Mouse (Mus musculus) embryonic facial prominence, embryonic 10.5 days (tissue): ENCODE measurements around the gene Slc10a7. TPM values are rescaled to one million over a fixed set of nuclear protein-coding genes. Genes with fewer than 3 reads are reported as not detected.

Experiments used
- DNase-seq: peaks from one replicate; pipeline ENCODE4 v3.0.0-alpha.2; 2017; ENCODE audit warnings: low spot score
- H3K27ac ChIP-seq: fragments of 300-500 bp; sonication (generic); replicated peaks from 2 replicates; pipeline ENCODE4 v1.5.1; 2016; ENCODE audit warnings: mild to moderate bottlenecking
- H3K27me3 ChIP-seq: fragments of 300-500 bp; sonication (generic); replicated peaks from 2 replicates; pipeline ENCODE4 v1.6.1; 2016; ENCODE audit warnings: low read depth, mild to moderate bottlenecking; ENCODE audit not compliant: poor library complexity, severe bottlenecking
- H3K36me3 ChIP-seq: fragments of 300-500 bp; sonication (generic); replicated peaks from 2 replicates; pipeline ENCODE4 v1.6.1; 2016; ENCODE audit warnings: mild to moderate bottlenecking, moderate library complexity
- H3K4me1 ChIP-seq: fragments of 300-500 bp; sonication (generic); 2 replicates; pipeline ENCODE4 v1.6.1; 2016
- H3K4me3 ChIP-seq: fragments of 300-500 bp; sonication (generic); 2 replicates; pipeline ENCODE4 v1.5.1; 2016; ENCODE audit warnings: mild to moderate bottlenecking, moderate library complexity
- H3K9me3 ChIP-seq: fragments of 300-500 bp; sonication (generic); 2 replicates; pipeline ENCODE4 v1.6.1; 2016; ENCODE audit warnings: mild to moderate bottlenecking
- WGBS: fragments of 180-500 bp; shearing (Covaris S2); methylation state at CpG from one replicate; pipeline ENCODE4 v1.1.7; 2016; 5-methylcytosine and 5-hydroxymethylcytosine counted together
- polyA plus RNA-seq: library from polyadenylated mRNA; unstranded; fragments of >200 nt; fragmentation: Nextera tagmentation; extraction: Ambion mirVana; gene quantifications from 2 replicates; pipeline ENCODE4 v1.2.1, GENCODE M21; 2016

Slc10a7 gene
- polyA plus RNA-seq, 1 experiment from 2014 or later, result 10.9 TPM

GRCm38 (mm10) chr8:78659617-78660187 lies 150.6 kb downstream of the Slc10a7 start:
- Histone ChIP-seq H3K27me3 (no peaks in the 10 kb centered on the region), H3K36me3 (0 out of 2 replicates have a peak, but pooled peaks cover 5% of the 10 kb centered on the region), H3K4me1 (0 out of 2 replicates have a peak, but pooled peaks cover 6% of the 10 kb centered on the region), H3K27ac (no peak overlapping the region), H3K4me3 (no peak overlapping the region), H3K9me3 (no peaks in the 10 kb centered on the region)
- WGBS, result 93% methylated on average over 3 of the region's 3 CpGs
- DNase-seq, result no peak

- Histone ChIP-seq H3K27ac (no peak overlapping the region), H3K4me3 (no peak overlapping the region), H3K9me3 (no peaks in the 10 kb centered on the region), H3K27me3 (no peaks in the 10 kb centered on the region), H3K36me3 (0 out of 2 replicates have a peak, but pooled peaks cover 9% of the 10 kb centered on the region), H3K4me1 (0 out of 2 replicates have a peak, but pooled peaks cover 2% of the 10 kb centered on the region)
- DNase-seq, result no peak
- WGBS, result 92% methylated on average over 12 of the region's 12 CpGs
Observed at GRCm38 (mm10) chr8:78664306-78664940, 155.3 kb downstream of the Slc10a7 start.

GRCm38 (mm10) chr8:78667399-78667798 lies 158.3 kb downstream of the Slc10a7 start:
- Histone ChIP-seq H3K4me1 (no peaks in the 10 kb centered on the region), H3K36me3 (peaks cover 18% of the 10 kb centered on the region; the same call in 1 of the 2 replicates), H3K4me3 (no peak overlapping the region), H3K27ac (no peak overlapping the region), H3K27me3 (no peaks in the 10 kb centered on the region), H3K9me3 (0 out of 2 replicates have a peak, but pooled peaks cover 2% of the 10 kb centered on the region)
- 90% methylated on average over 5 of the region's 5 CpGs for WGBS
- DNase-seq, result no peak

GRCm38 (mm10) chr8:78668206-78668605 lies 159.1 kb downstream of the Slc10a7 start:
- H3K4me1 ChIP-seq, result no peaks in the 10 kb centered on the region
- H3K36me3 ChIP-seq, result peaks cover 18% of the 10 kb centered on the region; the same call in 1 of the 2 replicates
- WGBS, result 91% methylated on average over 5 of the region's 5 CpGs
- H3K9me3 ChIP-seq, result 0 out of 2 replicates have a peak, but pooled peaks cover 2% of the 10 kb centered on the region
- no peak overlapping the region for H3K4me3 ChIP-seq
- H3K27me3 ChIP-seq, result no peaks in the 10 kb centered on the region
- H3K27ac ChIP-seq, result no peak overlapping the region
- no peak for DNase-seq

GRCm38 (mm10) chr8:78670241-78670640 lies 161.1 kb downstream of the Slc10a7 start:
- DNase-seq, result no peak
- no peak overlapping the region for H3K4me3 ChIP-seq
- H3K27ac ChIP-seq, result no peak overlapping the region
- H3K27me3 ChIP-seq, result no peaks in the 10 kb centered on the region
- 91% methylated on average over 7 of the region's 7 CpGs for WGBS
- H3K4me1 ChIP-seq, result no peaks in the 10 kb centered on the region
- H3K36me3 ChIP-seq, result peaks cover 18% of the 10 kb centered on the region; the same call in 1 of the 2 replicates
- H3K9me3 ChIP-seq, result 0 out of 2 replicates have a peak, but pooled peaks cover 2% of the 10 kb centered on the region

GRCm38 (mm10) chr8:78678541-78679219 lies 169.5 kb downstream of the Slc10a7 start:
- peak; percentile 50 for DNase-seq
- no peak overlapping the region for H3K4me3 ChIP-seq
- H3K27me3 ChIP-seq, result no peaks in the 10 kb centered on the region
- no peaks in the 10 kb centered on the region for H3K9me3 ChIP-seq
- peaks cover 22% of the 10 kb centered on the region for H3K4me1 ChIP-seq
- peaks cover 17% of the 10 kb centered on the region for H3K36me3 ChIP-seq
- peak overlapping the region; percentile 73 for H3K27ac ChIP-seq
- WGBS, result 52% methylated on average over 10 of the region's 10 CpGs

- H3K4me3 ChIP-seq, result no peak overlapping the region
- no peaks in the 10 kb centered on the region for H3K36me3 ChIP-seq
- no peak for DNase-seq
- no peak overlapping the region for H3K27ac ChIP-seq
- H3K4me1 ChIP-seq, result peaks cover 14% of the 10 kb centered on the region; the same call in 1 of the 2 replicates
- H3K9me3 ChIP-seq, result no peaks in the 10 kb centered on the region
- no peaks in the 10 kb centered on the region for H3K27me3 ChIP-seq
- 67% methylated on average over 10 of the region's 10 CpGs for WGBS
Observed at GRCm38 (mm10) chr8:78690795-78691194, 181.6 kb downstream of the Slc10a7 start.

- no peak for DNase-seq
- 95% methylated on average over 14 of the region's 14 CpGs for WGBS
- Histone ChIP-seq H3K4me3 (no peak overlapping the region), H3K27me3 (no peaks in the 10 kb centered on the region), H3K36me3 (peaks cover 53% of the 10 kb centered on the region), H3K27ac (no peak overlapping the region), H3K9me3 (no peaks in the 10 kb centered on the region; the same call in none of the 2 replicates), H3K4me1 (peaks cover 4% of the 10 kb centered on the region; the same call in 1 of the 2 replicates)
Observed at GRCm38 (mm10) chr8:78698331-78698741, 189.2 kb downstream of the Slc10a7 start.

GRCm38 (mm10) chr8:78703068-78703820 lies 194.1 kb downstream of the Slc10a7 start:
- no peak for DNase-seq
- no peaks in the 10 kb centered on the region; the same call in none of the 2 replicates for H3K9me3 ChIP-seq
- peaks cover 4% of the 10 kb centered on the region; the same call in 1 of the 2 replicates for H3K4me1 ChIP-seq
- peaks cover 37% of the 10 kb centered on the region for H3K36me3 ChIP-seq
- no peak overlapping the region for H3K27ac ChIP-seq
- WGBS, result 66% methylated on average over 11 of the region's 11 CpGs
- H3K4me3 ChIP-seq, result no peak overlapping the region
- H3K27me3 ChIP-seq, result no peaks in the 10 kb centered on the region

- peaks cover 13% of the 10 kb centered on the region for H3K36me3 ChIP-seq
- peaks cover 4% of the 10 kb centered on the region; the same call in 1 of the 2 replicates for H3K4me1 ChIP-seq
- H3K4me3 ChIP-seq, result no peak overlapping the region
- no peaks in the 10 kb centered on the region; the same call in none of the 2 replicates for H3K9me3 ChIP-seq
- DNase-seq, result no peak
- H3K27ac ChIP-seq, result no peak overlapping the region
- WGBS, result 71% methylated on average over 9 of the region's 9 CpGs
- no peaks in the 10 kb centered on the region for H3K27me3 ChIP-seq
Observed at GRCm38 (mm10) chr8:78705980-78706379, 196.8 kb downstream of the Slc10a7 start.

GRCm38 (mm10) chr8:78709948-78710644 lies 200.9 kb downstream of the Slc10a7 start:
- no peaks in the 10 kb centered on the region for H3K9me3 ChIP-seq
- 0 out of 2 replicates have a peak, but pooled peaks cover 4% of the 10 kb centered on the region for H3K4me1 ChIP-seq
- no peaks in the 10 kb centered on the region for H3K27me3 ChIP-seq
- 86% methylated on average over 11 of the region's 11 CpGs for WGBS
- no peak overlapping the region for H3K4me3 ChIP-seq
- no peak overlapping the region for H3K27ac ChIP-seq
- no peaks in the 10 kb centered on the region; the same call in 1 of the 2 replicates for H3K36me3 ChIP-seq
- DNase-seq, result no peak
